8 mouse cellular contexts compared by ENCODE assay signal in the genomic region with DNA sequence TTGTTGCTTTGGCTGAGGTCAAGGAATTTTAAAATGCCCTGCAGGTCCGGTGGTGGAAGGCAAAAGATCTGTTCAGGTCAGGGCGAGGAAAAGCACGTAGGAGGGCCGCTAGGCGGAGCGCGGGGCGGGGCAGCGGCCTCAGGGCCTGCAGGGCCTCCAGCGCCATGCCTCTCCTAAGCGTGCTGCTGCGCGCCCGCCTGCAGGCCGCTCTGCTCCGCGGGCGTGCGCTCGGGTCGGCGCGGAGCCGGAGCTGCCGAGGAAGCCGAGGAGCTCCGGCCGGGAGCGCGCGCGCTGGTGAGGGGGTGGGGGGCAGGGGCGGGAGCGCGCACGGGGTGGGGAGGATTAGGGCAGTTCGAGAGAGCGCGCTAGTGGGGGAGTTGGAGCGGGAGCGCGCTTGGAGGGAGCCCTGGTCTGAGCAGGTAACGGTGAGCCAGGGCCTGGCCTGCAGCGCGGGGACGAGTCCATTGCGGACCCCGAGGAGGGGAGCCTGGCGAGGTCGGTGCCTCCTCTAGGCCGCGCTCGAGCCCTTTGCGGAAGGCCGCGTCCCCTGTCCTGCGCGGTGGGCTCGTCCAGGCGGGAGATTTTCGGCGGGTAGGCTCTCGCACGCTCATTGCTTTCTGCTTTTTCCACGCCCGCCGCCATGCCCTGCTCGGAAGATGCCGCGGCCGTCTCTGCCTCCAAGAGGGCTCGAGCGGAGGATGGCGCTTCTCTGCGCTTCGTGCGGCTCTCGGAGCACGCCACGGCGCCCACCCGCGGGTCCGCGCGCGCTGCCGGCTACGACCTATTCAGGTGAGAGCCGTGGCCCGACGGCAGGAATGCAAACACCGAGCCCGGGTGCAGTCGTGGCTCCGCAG. TPM values are rescaled to one million over a fixed set of nuclear protein-coding genes. Genes with fewer than 3 reads are reported as not detected.
A peak's percentile ranks its signal among the peaks of the same experiment; 100 is the strongest.
DNase-seq lines count a peak whose midpoint lies in the region; ATAC-seq lines count a peak whose summit lies in the region.

A gene (plus strand): TSS at position 83 of the 854 bp plus-strand sequence.

- H3K4me1 ChIP-seq in lung, embryonic 16.5 days (replicated peaks; ENCODE audit: control insufficient read depth, insufficient read depth, low read length): peaks cover 24% of the 10 kb centered on the region

- peak within 1 kb of the TSS; percentile 96 for H3K27ac ChIP-seq in lung, embryonic 16.5 days (ENCODE audit: low read length)

- peak; percentile 89 for DNase-seq in MEL-GATA-1-ER (ENCODE audit: extremely low read depth, low read depth)
- DNase-seq in cerebellum, adult 8-10 months: peak; percentile 97
- DNase-seq in forelimb bud, embryonic 11.5 days (ENCODE audit: low read depth, low spot score): peak; percentile 98
- DNase-seq in layer of hippocampus, adult 9-10 months (ENCODE audit: low spot score): peak; percentile 69
- peak; percentile 71 for DNase-seq in ovary, postnatal 10 days (ENCODE audit: low spot score)
- DNase-seq in thymus, postnatal 10 days (ENCODE audit: low spot score in 2 of 2): peak; percentile 93 to 97

- H3K4me2 ChIP-seq in lung, embryonic 16.5 days (ENCODE audit: low read depth, low read length): peak within 1 kb of the TSS; percentile 76

- peak within 1 kb of the TSS; percentile 88 for H3K9ac ChIP-seq in lung, embryonic 16.5 days (ENCODE audit: low read length)

- peaks cover 15% of the 10 kb centered on the region; the same call in 1 of the 2 replicates for H3K36me3 ChIP-seq in lung, embryonic 16.5 days (ENCODE audit: control insufficient read depth, insufficient read depth, low read length)

- ATAC-seq in hematopoietic stem cell, adult 5-6 weeks (replicated peaks in 1 of 2; ENCODE audit: insufficient read depth in 1 of 2, low FRiP score in 2 of 2, low TSS enrichment in 1 of 2, low read depth in 1 of 2, poor library complexity in 2 of 2, severe bottlenecking in 2 of 2): peak; percentile 91 to 96
- peak; percentile 99 for ATAC-seq in lung, embryonic 16.5 days (ENCODE audit: low read depth)

- H3K4me3 ChIP-seq in lung, embryonic 16.5 days (ENCODE audit: low read length): peak within 1 kb of the TSS; percentile 86

- no peaks in the 10 kb centered on the region for H3K9me3 ChIP-seq in lung, embryonic 16.5 days (ENCODE audit: control insufficient read depth, low read length)

- H3K27me3 ChIP-seq in lung, embryonic 16.5 days (ENCODE audit: control insufficient read depth, insufficient read depth, low read depth, low read length): no peaks in the 10 kb centered on the region

- WGBS in lung, embryonic 16.5 days: under 1% methylated on average over 94 of the region's 96 CpGs

RNA-seq across cellular contexts. Expression of the gene that starts here (rescaled TPM):
- 150 and 167 TPM in 2 replicates for total RNA-seq in hematopoietic stem cell, adult 5-6 weeks (2017)
- 148 and 152 TPM in 2 replicates for polyA plus RNA-seq in lung, embryonic 16.5 days (2015; fragmentation: Nextera tagmentation; extraction: Ambion mirVana)

Comparison
In these comparisons a context has a peak if more than half of its experiments do, and no peak if none do; other contexts are left out.
1. Peak in every context shown above with its lines: DNase-seq, ATAC-seq, H3K4me3 ChIP-seq and H3K27ac ChIP-seq.